Mouse (Mus musculus): ENCODE measurements around the gene Il21.

Il21 gene

DNA sequence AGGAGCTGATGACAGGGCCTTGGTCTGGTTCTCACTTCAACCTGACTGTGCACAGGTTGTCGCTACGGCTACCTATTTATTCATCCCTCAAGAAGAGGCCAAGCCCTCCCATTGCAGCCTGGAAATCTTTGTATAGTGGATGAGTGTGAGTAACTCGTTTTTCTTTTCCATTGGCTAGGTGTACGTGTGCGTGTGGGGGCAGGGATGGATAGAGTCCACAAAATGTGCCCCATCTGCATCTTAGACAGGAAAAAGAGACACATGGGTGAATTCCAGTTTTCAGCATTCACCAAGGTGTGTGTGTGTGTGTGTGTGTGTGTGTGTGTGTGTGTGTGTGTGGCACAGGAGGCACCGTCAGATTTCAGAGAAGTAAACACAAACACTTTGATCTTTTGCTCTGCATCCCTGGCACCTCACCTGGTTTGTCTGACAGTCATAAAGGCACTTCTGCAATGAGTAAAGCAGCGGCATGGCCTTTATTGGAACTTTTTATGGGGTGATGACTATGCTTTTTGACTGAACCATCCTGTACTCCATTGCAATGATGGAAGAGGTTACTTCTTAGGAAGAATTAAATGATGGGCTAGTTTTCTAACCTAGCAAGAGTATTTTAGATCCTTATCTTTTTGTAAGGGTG, at the start of gene Il21:
Il21 (minus strand) TSS at position 51 of the 637 bp plus-strand sequence.
- in situ Hi-C loops (cut with MboI; ENCODE audit: unreplicated experiment in 2 of 2): no loop called here

DNA sequence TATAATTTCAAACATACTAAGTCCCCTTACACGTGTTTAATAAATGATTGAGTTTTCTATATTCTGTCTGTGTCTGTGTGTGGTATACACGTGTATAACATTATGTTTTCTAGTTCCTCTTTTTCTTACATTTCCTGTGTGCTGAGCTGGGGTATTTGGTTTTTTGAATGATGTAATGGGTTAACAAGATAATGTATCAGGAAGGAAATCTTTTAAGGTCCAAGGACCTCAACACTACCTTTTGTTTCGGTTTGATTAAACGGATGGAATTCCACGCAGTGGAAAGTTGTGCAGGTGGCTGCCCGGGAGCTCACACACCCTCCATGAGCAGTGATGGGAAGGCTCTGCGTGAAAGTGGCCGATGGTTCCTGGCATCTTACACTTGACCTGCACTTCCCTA, 48.4 kb upstream of the Il21 start:
- in situ Hi-C loops (cut with MboI; ENCODE audit: unreplicated experiment in 2 of 2): no loop called here

GRCm38 (mm10) chr3:37280221-37280620, 47.8 kb upstream of the Il21 start:
- in situ Hi-C loops (cut with MboI; ENCODE audit: unreplicated experiment in 2 of 2): no loop called here

DNA sequence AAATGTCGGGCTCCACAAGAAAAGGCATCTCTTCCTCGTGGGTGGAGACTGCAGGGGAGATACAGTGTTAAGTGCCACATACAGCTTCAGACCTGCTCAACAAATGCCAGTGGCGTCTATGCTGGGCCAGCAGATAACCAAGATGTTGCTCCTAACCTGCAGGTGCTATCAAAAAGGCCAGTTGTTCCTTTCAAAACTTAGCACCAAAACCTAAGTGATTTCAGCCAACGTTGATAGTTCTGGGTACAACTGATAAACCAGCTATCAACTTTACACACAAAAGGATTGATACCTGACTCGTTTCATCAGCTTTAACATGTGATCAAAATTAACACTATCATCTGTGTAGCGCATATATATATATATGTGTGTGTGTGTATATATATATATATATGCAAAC, 42.2 kb upstream of the Il21 start:
- in situ Hi-C loops (cut with MboI; ENCODE audit: unreplicated experiment in 2 of 2): loop anchor here in 1 of 2 experiments (5.0 kb wide), 1 partner anchor 637 kb away; no protein-coding TSS in a partner anchor

DNA sequence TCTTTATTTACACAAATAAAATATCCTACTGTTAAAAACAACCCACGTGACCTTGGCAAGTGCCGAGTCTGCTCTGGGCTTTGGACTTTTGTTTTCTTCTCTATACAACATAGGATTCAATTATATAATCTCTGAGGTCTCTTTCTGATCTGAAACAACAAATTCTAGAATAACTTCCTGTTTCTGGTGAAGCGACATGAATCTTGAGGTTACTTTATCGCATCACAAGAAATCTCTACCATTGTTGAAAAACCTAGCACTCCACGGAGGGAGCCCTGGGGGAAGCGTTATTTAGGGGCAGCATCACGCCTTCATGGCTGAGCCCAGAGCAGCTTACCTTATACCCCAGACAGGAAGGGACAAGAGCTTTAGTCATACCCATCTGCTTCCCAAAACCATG, 40.7 kb upstream of the Il21 start:
- in situ Hi-C loops (cut with MboI; ENCODE audit: unreplicated experiment in 2 of 2): loop anchor here in 1 of 2 experiments (5.0 kb wide), 1 partner anchor 636 kb away; no protein-coding TSS in a partner anchor

DNA sequence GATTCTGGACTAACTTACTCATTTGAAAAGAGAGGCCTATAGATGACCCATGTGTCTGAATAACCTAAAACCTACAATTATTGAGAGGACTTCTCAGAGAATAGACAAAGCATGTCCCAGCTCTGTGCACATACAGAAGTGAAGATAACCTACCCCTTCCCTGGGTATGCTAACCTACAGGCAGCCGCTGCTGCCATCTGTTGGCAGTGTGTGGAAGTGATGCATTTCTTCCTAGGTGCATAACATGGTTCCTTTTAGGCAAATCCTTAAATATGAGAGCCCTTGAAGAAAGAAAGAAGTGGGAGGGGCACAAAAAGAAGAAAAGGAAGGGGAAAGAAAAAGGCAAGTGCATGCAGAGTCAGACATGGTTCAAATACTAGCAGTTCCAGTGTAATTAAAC, 38.8 kb upstream of the Il21 start:
- in situ Hi-C loops (cut with MboI; ENCODE audit: unreplicated experiment in 2 of 2): loop anchor here in 1 of 2 experiments (5.0 kb wide), 1 partner anchor 634 kb away; no protein-coding TSS in a partner anchor

DNA sequence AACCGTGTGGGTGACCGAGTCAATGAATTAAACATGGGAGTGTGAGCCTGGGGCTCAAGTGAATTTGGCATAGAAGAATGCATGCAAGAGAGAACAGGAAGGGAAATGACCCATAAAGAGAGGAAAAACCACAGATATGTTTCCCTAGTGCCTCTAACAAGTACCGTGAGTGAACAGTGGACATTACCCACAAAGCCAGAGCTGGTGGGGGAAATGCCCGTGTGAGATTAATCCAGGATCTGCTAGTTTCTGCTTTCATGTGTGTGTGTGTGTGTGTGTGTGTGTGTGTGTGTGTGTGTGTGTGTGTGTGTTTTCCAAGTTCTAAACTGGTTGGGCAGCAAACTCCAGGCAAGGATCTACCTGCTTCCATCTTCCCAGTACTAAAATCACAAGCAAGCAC, 37.5 kb upstream of the Il21 start:
- in situ Hi-C loops (cut with MboI; ENCODE audit: unreplicated experiment in 2 of 2): loop anchor here in 1 of 2 experiments (5.0 kb wide), 1 partner anchor 633 kb away; no protein-coding TSS in a partner anchor

DNA sequence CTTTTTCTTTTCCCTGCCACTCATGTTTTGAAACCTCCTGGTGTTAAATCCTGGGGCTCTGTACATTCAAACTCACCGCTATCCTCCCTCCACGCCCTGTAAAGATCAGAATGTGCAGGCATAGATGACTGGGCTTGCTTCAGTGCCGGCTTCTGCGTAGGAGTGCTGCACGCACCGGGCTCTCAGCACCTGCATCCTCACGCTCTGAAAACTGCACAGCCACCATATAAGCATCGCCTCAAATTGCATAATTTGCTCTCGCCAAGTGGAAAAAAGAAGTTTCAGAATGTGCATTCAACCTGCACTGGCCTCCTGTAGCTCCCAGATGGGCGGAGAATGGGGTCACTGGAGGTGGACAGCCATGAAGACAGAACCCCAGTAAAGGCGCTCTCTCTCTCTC, 35.9 kb upstream of the Il21 start:
- in situ Hi-C loops (cut with MboI; ENCODE audit: unreplicated experiment in 2 of 2): no loop called here

GRCm38 (mm10) chr3:37259331-37259999, 27.0 kb upstream of the Il21 start:
- in situ Hi-C loops (cut with MboI; ENCODE audit: unreplicated experiment in 2 of 2): no loop called here

- in situ Hi-C loops (cut with MboI; ENCODE audit: unreplicated experiment in 2 of 2): no loop called here
Observed at GRCm38 (mm10) chr3:37257776-37258175, 25.3 kb upstream of the Il21 start.

DNA sequence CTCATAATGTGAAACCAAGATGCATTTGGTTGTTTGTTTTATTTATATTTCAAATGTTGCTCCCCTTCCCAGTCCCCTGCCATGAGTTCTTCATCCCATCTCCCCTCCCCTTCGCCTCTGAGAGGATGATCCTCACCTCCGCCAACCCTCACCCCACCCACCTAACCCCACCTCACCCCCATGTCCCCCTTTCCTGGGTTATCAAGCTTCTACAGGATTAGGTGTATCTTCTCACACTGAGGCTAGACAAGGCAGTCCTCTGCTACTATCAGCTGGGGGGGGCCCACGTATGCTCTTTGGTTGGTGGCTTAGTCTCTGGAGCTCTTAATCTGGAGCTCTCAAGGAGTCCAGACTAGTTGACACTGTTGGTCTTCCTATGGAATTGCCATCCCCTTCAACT, 18.5 kb upstream of the Il21 start:
- in situ Hi-C loops (cut with MboI; ENCODE audit: unreplicated experiment in 2 of 2): no loop called here

DNA sequence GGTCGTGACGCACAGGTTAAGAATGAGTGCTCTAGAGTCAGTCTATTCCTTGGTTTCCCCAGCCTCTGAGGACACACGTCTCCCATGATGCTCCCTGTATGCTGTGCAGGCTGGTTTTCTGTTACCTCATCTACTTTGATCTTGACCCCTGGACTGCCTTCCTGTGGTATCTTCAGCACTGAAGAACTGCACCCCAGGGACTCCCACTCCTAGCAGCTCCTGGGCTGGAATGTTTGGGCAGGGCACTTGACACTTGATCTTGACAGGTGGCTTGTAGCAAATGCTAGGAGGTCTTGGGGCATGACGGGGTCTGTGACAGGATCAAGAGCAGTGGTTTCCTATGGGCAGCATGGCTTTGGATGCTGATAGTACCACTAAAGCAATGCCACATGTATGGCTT, 2.6 kb upstream of the Il21 start:
- in situ Hi-C loops (cut with MboI; ENCODE audit: unreplicated experiment in 2 of 2): no loop called here

- in situ Hi-C loops (cut with MboI; ENCODE audit: unreplicated experiment in 2 of 2): no loop called here
Observed at GRCm38 (mm10) chr3:37231153-37231552, 1.3 kb downstream of the Il21 start.

DNA sequence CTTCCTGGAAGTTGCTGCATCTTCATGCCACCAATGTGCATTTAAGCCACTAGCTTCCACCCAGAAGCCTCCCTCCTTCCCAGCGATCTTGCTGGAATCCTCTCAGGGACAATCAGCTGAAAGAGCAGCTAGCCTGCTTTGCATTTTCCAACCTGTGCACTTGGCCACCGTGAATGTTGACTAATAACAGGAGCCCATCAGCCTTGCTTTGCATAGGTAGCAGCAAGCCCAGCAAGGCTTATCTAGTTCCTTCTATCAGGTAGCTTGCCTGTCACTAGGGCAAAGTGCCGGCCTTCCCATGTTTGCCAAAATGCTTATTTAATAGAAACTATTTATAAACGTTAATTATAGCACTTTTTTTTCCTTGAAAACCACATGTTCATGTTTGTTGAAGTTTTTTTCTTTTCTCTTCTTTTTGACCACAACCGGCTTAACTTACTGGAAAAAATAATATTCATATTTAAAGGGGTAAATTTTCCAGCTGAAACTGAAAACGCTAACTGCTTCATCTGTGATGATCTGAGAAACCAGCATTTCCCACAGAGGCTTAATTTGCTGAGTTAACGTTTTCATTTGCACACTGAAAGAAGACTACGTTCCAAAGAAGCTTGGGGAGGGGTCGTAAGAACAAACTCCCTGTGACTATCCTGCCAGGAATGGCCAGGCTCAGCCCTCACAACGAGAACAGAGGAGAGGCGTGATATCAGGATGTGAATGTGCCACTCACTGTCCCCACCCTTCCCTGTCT, 3.2 kb downstream of the Il21 start:
- in situ Hi-C loops (cut with MboI; ENCODE audit: unreplicated experiment in 2 of 2): no loop called here

- in situ Hi-C loops (cut with MboI; ENCODE audit: unreplicated experiment in 2 of 2): no loop called here
Observed at GRCm38 (mm10) chr3:37225124-37225523, 7.3 kb downstream of the Il21 start.

DNA sequence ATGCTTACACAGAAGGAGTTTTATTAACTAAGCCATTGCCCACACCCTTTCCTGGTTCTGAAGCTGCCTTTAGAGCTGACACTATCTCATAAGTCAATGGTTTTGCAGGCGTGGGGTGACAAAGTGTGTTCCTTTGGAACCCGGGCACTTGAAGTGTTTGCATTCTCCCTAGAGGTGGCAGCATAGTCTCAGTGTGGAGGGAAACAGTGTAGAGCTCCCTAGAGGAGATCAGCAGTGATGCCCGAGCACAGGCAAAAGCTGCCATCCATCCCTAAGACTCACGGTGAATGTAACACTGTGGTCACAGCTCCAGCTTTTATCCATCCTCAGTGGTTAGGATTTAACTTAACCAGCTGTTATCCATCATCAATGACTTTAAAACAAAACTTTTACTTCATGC, 13.4 kb downstream of the Il21 start:
- in situ Hi-C loops (cut with MboI; ENCODE audit: unreplicated experiment in 2 of 2): loop anchor here (25.0 kb wide), 1 partner anchor 993 kb away; no protein-coding TSS in a partner anchor

GRCm38 (mm10) chr3:37205226-37205800, 27.1 kb downstream of the Il21 start:
- in situ Hi-C loops (cut with MboI; ENCODE audit: unreplicated experiment in 2 of 2): loop anchor here (5.0 to 25.0 kb wide), 2 partner anchors 207 to 1007 kb away; no protein-coding TSS in a partner anchor

- in situ Hi-C loops (cut with MboI; ENCODE audit: unreplicated experiment in 2 of 2): loop anchor here (5.0 to 25.0 kb wide), 6 partner anchors 208 to 1008 kb away; partner anchors contain the start of gene Ccna2 (in 1 of the 2)
Observed at GRCm38 (mm10) chr3:37204556-37204955, 27.9 kb downstream of the Il21 start.

DNA sequence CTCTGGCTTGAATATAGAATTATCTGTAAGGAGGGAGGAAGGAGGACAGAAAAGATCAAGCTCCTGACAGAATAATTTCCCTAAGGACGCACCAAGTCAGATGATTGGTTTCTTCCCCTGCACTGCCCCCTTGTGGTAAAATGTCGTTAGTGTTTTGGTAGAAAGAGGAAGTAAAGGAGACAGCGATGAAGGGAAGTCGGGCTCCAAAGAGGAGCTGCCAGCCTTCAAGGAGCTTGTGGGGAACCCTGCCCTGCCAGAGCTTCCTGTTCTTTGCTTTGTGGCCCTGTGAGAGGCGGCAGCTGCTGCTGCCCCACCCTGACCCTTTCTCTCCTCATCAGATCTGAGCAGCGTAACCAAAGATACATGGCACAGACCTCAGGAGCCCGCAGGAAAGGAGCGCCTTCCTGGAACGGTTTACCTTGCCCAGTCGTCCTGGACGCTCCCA, 28.4 kb downstream of the Il21 start:
- in situ Hi-C loops (cut with MboI; ENCODE audit: unreplicated experiment in 2 of 2): loop anchor here (5.0 to 25.0 kb wide), 6 partner anchors 208 to 1008 kb away; partner anchors contain the start of gene Ccna2 (in 1 of the 2)

- in situ Hi-C loops (cut with MboI; ENCODE audit: unreplicated experiment in 2 of 2): loop anchor here (5.0 to 25.0 kb wide), 6 partner anchors 209 to 1009 kb away; partner anchors contain the start of gene Ccna2 (in 1 of the 2)
Observed at GRCm38 (mm10) chr3:37202856-37203255, 29.6 kb downstream of the Il21 start.
